Mouse (Mus musculus) B cell, adult (primary cell): ENCODE data around the gene Kif4. TPM values are rescaled to one million over a fixed set of nuclear protein-coding genes. Genes with fewer than 3 reads are reported as not detected.

ENCODE experiments used
- total RNA-seq: library from RNA; stranded (reverse); gene quantifications from 4 replicates; pipeline ENCODE4 v1.2.4, GENCODE M21; 2023; ENCODE audit not compliant: inconsistent age

Gene Kif4
- 1.2 to 2.1 TPM (median 1.5 TPM) in 4 replicates for total RNA-seq

GRCm38 (mm10) chrX:100625546-100625801 lies at the start of gene Kif4:
TSS of gene Kif4 (plus strand) at chrX:100625737.

DNA sequence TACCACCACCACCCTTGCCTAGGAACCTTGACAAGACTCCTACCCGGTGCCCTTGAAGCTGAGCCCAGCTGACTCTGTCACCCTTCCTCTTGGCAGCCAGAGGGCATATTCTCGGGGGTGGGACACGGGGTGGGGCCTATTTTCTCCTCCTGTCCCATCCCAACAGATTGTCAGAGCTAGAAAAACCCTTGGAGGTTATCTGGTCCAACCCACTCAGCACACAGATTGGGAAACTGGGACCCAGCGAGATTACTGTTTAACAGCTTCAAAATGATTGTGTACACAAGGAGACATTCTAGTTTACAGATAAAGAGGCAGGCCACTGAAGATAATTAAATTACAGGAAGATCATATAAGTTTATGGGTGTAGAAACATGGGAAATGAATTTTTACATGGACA lies 30.7 kb upstream of the Kif4 start, which contains the start of gene P2ry4:
Gene P2ry4 (minus strand): TSS at position 79 of the 400 bp plus-strand sequence.

DNA sequence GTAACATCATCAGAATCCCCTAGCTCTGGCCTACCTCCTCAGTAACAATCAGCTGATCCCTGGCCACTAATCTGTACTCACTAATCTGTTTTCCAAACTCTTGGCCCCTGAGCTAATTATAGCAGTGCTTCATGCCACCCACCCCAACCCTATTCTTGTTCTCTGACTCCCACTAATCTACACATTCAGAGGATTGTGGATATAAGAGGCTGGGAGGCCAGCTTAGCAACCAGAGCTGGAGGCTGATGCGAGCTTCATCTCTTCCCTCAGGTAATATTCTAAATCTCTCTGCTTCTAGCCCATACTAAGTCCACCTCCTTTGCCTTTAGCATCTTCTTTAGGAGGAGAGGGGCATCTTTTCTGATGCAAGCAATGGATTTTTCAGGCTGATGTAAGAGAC lies 20.2 kb upstream of the Kif4 start, which contains the start of gene Arr3:
Gene Arr3 (plus strand): TSS at position 184 of the 400 bp plus-strand sequence.

DNA sequence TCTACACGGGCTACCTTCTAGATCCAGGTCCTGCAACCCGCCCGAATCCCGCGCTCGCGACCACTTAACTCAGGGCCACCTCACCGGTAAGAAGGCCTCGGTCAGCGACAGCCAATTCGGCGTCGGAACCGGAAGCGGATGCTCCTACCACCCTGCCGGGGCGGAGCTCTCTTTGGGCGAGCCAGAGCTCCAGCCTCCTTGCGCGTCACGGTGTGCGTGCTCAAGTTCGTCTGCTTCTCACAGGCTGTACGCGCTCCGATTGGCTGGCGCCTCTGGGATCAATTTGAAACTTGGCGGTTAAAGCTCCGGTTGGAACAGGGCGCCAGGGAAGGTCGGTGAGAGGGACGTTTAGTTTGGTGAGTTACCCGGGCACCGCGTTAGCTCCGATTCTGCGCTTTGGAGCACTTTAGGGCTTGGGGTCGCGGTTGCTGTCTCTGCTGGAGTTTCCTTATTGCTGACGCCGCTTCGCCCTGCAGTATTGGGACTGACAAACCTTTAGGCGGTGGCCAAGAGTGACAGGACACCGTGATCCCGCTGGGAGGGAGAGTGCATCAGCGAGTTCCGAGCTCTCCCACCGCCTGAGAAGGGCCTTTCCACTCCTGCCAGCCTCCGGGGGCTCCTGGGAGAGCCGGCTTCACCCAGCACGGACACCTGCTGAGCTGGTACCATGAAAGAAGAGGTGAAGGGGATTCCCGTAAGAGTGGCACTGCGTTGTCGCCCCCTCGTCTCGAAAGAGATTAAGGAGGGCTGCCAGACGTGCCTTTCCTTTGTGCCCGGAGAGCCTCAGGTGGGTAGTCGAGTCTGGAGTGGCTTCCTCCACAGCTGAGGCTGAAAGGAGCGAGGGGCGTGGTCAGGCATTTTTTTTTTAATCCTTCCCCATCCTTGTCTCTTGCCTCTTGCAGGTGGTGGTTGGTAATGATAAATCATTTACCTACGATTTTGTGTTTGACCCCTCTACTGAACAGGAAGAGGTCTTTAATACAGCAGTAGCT lies 561 bp downstream of the Kif4 start, which contains the start of gene Pdzd11:
Gene Pdzd11 (minus strand): TSS at position 767 of the 992 bp plus-strand sequence.

DNA sequence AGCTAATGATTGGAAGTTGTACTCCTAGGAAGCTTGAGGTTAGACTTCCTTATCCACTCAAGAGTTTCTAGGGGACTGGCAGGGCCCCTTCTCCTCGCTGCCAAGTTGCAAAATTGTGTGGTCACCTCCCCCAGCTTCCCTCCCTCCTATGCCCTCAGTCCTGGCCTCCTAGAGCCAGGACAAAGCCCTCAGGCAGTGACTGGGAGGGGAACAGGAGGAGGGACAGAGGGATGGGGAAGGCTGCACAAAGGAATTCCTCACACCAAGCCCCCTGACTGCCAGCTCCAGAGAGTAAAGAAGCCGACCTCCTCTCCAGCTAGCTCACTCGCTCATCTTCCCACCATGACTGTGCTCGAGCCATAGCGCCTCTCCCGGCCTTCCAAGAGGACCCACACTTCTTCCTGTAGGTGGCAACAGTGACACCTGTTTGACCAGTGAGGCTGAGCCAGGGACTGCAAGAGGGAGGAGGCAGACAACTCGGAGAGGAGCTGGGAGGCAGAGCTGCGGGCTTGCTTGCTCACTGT lies 104.2 kb downstream of the Kif4 start, which contains the start of gene Gdpd2:
Gene Gdpd2 (plus strand): TSS at position 209 of the 524 bp plus-strand sequence.

GRCm38 (mm10) chrX:100767181-100767884 lies 141.8 kb downstream of the Kif4 start, which contains the start of gene Dlg3:
TSS of gene Dlg3 (plus strand) at chrX:100767722.

Other genes with a start within 250 kb of the Kif4 start
- not detected in 4 replicates for gene Otud6a, start 196.7 kb upstream of the Kif4 start, total RNA-seq
- gene Awat2, start 183.0 kb upstream of the Kif4 start, total RNA-seq = 0.32 to 0.94 TPM (median 0.52 TPM) in 4 replicates
- 52.5 to 59.3 TPM (median 57.1 TPM) in 4 replicates for gene Igbp1, start 131.4 kb upstream of the Kif4 start, total RNA-seq
- gene Dgat2l6, start 100.9 kb upstream of the Kif4 start, total RNA-seq = not detected in 4 replicates
- gene Awat1, start 53.5 kb upstream of the Kif4 start, total RNA-seq = not detected in 4 replicates
- gene P2ry4, start 30.9 kb upstream of the Kif4 start, total RNA-seq = not detected in 4 replicates
- gene Arr3, start 20.2 kb upstream of the Kif4 start, total RNA-seq = not detected in 4 replicates
- gene Pdzd11, start 831 bp downstream of the Kif4 start, total RNA-seq = 16.7 to 20.2 TPM (median 17.9 TPM) in 4 replicates
- gene Gdpd2, start 104.1 kb downstream of the Kif4 start, total RNA-seq = not detected in 4 replicates
- gene Dlg3, start 142.0 kb downstream of the Kif4 start, total RNA-seq = 5.5 to 7.5 TPM (median 6.5 TPM) in 4 replicates